ENCODE assay signal across 8 mouse cellular contexts in genomic region chr8:120319449-120319848, GRCm38 (mm10).
DNase-seq lines count a peak whose midpoint lies in the region; ATAC-seq and TF ChIP-seq lines count a peak whose summit lies in the region.

No protein-coding gene starts in this region.

- H3K79me2 ChIP-seq in MEL (ENCODE audit: control insufficient read depth, insufficient read depth, low read length, poor library complexity): no peaks in the 10 kb centered on the region

- TF ChIP-seq POLR2A in MEL (IDR thresholded peaks at IDR 0.05; ENCODE audit: control insufficient read depth in 1 of 2, insufficient read depth in 1 of 2, low read depth in 1 of 2, low read length in 2 of 2, poor library complexity in 1 of 2): peak in 1 of 2 experiments; percentile 44; a peak in 1 of 4 replicates

- H3K27me3 ChIP-seq in MEL (ENCODE audit: control insufficient read depth in 1 of 2, insufficient read depth in 2 of 2, low read length in 2 of 2): no peaks in the 10 kb centered on the region

- H3K36me3 ChIP-seq in MEL (ENCODE audit: control insufficient read depth in 1 of 2, insufficient read depth in 2 of 2, low read length in 2 of 2): peaks cover 0 to 3% of the 10 kb centered on the region in 2 experiments; a peak in 2 of 4 replicates

- peak; percentile 94 for ATAC-seq in erythroid progenitor cell, adult 5-6 weeks (replicated peaks; ENCODE audit: low FRiP score, poor library complexity, severe bottlenecking)

- peak overlapping the region; percentile 15 to 59 for H3K4me3 ChIP-seq in MEL (ENCODE audit: control insufficient read depth in 1 of 2, insufficient read depth in 1 of 2, low read depth in 2 of 2, low read length in 2 of 2)

- peak; percentile 71 for TF ChIP-seq RAD21 in MEL (IDR thresholded peaks at IDR 0.05; ENCODE audit: low read depth, low read length)

- H3K27ac ChIP-seq in MEL (ENCODE audit: control insufficient read depth, low read depth, low read length): no peak overlapping the region

- peak in 2 of 3 experiments; percentile 99 to 100 for TF ChIP-seq CTCF in MEL (IDR thresholded peaks at IDR 0.05 in 2 of 3, conservative IDR thresholded peaks at IDR 0.05 in 1 of 3; ENCODE audit: control insufficient read depth in 1 of 3, insufficient read depth in 1 of 3, low read depth in 2 of 3, low read length in 3 of 3, poor library complexity in 1 of 3, severe bottlenecking in 1 of 3)

- no peaks in the 10 kb centered on the region for H3K9me3 ChIP-seq in MEL (replicated peaks; ENCODE audit: insufficient read depth, low read length)

- intact Hi-C loops in heart, postnatal 10 days (cut with DNase I): loop anchor here (2.0 kb wide), 3 partner anchors 19 to 141 kb away; no protein-coding TSS in a partner anchor

- TF ChIP-seq EP300 in MEL (IDR thresholded peaks at IDR 0.05; ENCODE audit: low read depth in 1 of 2, low read length in 2 of 2): no peak

- H3K4me1 ChIP-seq in MEL (ENCODE audit: control insufficient read depth in 1 of 2, insufficient read depth in 2 of 2, low read length in 2 of 2): peaks cover 2 to 12% of the 10 kb centered on the region in 2 experiments; a peak in 3 of 4 replicates

- peak overlapping the region; percentile 11; the same call in 1 of the 2 replicates for H3K9ac ChIP-seq in MEL (ENCODE audit: control insufficient read depth, low read depth, low read length, poor library complexity, severe bottlenecking)

- DNase-seq in MEL (ENCODE audit: low read depth, low spot score): peak; percentile 89
- peak; percentile 88 for DNase-seq in brain, adult 2 months (ENCODE audit: low read depth, low spot score)
- DNase-seq in heart, postnatal 10 days: peak; percentile 82 to 90
- DNase-seq in layer of hippocampus, postnatal 36 days: peak; percentile 68 to 72
- peak; percentile 83 for DNase-seq in lung, postnatal 36 days
- DNase-seq in right cerebral cortex, postnatal 14 days: peak; percentile 70
- peak; percentile 71 for DNase-seq in urinary bladder, postnatal 25 days (ENCODE audit: low spot score)

TF ChIP-seq in MEL, 35 proteins besides CTCF, POLR2A, EP300 and RAD21:
- TF ChIP-seq JUND (IDR thresholded peaks at IDR 0.05; ENCODE audit: low read depth, low read length) (no peak), CHD2 (IDR thresholded peaks at IDR 0.05; ENCODE audit: low read length) (no peak), TCF12 (IDR thresholded peaks at IDR 0.05; ENCODE audit: low read depth, low read length) (no peak), SIN3A (IDR thresholded peaks at IDR 0.05; ENCODE audit: low read length) (peak; percentile 51; the same call in 1 of the 2 replicates), HCFC1 (IDR thresholded peaks at IDR 0.05; ENCODE audit: low read depth, low read length) (peak; percentile 72), ZNF384 (IDR thresholded peaks at IDR 0.05; ENCODE audit: low read depth, low read length) (no peak), MEF2A (IDR thresholded peaks at IDR 0.05; ENCODE audit: extremely low read depth, insufficient replicate concordance, low read depth, low read length, poor library complexity, severe bottlenecking) (no peak), MYB (IDR thresholded peaks at IDR 0.05; ENCODE audit: low read depth, low read length) (no peak), MYC (IDR thresholded peaks at IDR 0.05; ENCODE audit: low read depth, low read length) (0 out of 2 replicates have a peak, but pooled peaks have one; percentile 49), USF1 (IDR thresholded peaks at IDR 0.05; ENCODE audit: low read depth, low read length) (no peak), UBTF (IDR thresholded peaks at IDR 0.05; ENCODE audit: borderline replicate concordance, insufficient read depth, low read depth, low read length) (no peak), NRF1 (IDR thresholded peaks at IDR 0.05; ENCODE audit: insufficient read depth, low read depth, low read length, poor library complexity, severe bottlenecking) (no peak), GATA1 (IDR thresholded peaks at IDR 0.05; ENCODE audit: low read depth, low read length) (no peak), ZMIZ1 (IDR thresholded peaks at IDR 0.05; ENCODE audit: low read depth, low read length) (no peak), MAFK (IDR thresholded peaks at IDR 0.05; ENCODE audit: borderline replicate concordance, low read depth, low read length) (no peak), NELFE (IDR thresholded peaks at IDR 0.05; ENCODE audit: low read depth, low read length) (no peak), SMC3 (IDR thresholded peaks at IDR 0.05; ENCODE audit: low read depth, low read length) (peak; percentile 95), CHD1 (IDR thresholded peaks at IDR 0.05; ENCODE audit: low read depth, low read length) (no peak), MAX (IDR thresholded peaks at IDR 0.05; ENCODE audit: low read length) (no peak), POLR2AphosphoS2 (IDR thresholded peaks at IDR 0.05; ENCODE audit: low read length) (no peak), MXI1 (IDR thresholded peaks at IDR 0.05; ENCODE audit: low read depth, low read length) (no peak), BHLHE40 (IDR thresholded peaks at IDR 0.05; ENCODE audit: borderline replicate concordance, low read depth, low read length) (peak; percentile 19; the same call in 1 of the 2 replicates), ZC3H11A (IDR thresholded peaks at IDR 0.05; ENCODE audit: low read depth, low read length) (peak; percentile 74), GABPA (IDR thresholded peaks at IDR 0.05; ENCODE audit: low read depth, low read length) (peak; percentile 18; the same call in 1 of the 2 replicates), POLR2AphosphoS5 (IDR thresholded peaks at IDR 0.05; ENCODE audit: borderline replicate concordance, low read depth, low read length) (no peak), TBP (IDR thresholded peaks at IDR 0.05; ENCODE audit: low read depth, low read length) (peak; percentile 30; the same call in 1 of the 2 replicates), USF2 (IDR thresholded peaks at IDR 0.05; ENCODE audit: borderline replicate concordance in 1 of 2, insufficient read depth in 1 of 2, low read depth in 1 of 2, low read length in 2 of 2) (no peak), ELF1 (IDR thresholded peaks at IDR 0.05; ENCODE audit: low read depth, low read length) (no peak)
